Mouse (Mus musculus): ENCODE results near the gene Naa80. TPM values are rescaled to one million over a fixed set of nuclear protein-coding genes. Genes with fewer than 3 reads are reported as not detected.

Naa80 gene
- polyA plus RNA-seq, 1 experiment from 2014 or later, result 19.9 TPM

DNA sequence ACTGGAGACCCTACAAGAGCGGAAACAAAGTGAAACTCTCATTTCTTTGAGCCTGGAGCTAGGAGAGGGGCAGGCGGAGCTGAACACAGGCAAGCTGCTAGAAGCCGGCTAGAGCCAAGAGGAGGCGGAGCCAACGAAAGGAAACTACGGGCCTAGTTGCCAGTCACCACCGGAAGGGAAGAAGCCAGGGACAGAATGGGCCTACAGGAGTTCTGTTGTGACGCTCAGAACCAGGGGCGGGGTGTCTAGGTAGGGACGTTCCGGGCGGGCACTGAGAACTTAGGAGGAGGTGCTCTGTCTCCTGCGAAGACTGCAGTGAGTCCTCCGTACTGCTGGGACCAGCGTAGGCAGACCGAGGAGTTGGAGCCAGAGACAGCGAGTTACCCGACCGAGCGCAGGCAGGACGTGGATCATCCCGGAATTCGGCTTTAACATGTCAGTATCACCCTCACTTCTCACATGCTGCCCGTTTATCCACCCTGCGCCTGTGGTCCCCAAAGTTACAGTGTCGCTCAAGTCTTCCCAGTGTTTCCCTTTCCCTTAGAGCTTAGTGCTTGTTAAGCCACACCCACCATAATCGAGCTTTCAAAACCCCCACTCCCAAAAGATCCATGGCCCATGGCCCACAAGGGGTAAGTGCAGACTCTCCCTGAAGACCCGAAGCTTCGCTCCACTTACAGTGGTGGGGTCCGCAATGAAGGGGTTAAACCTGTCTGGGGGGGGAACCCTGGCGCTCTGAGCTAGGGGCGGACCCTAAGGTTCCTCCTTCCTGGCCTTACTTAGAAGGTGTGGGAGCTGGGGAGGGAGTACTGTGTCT is 2.0 kb downstream of the Naa80 start, which contains the start of gene Hyal3:
Gene Hyal3, plus strand, starts transcription at position 318 of the 817 bp plus-strand sequence.
- peak within 1 kb of the TSS; percentile 92 for H3K27ac ChIP-seq (ENCODE audit: low read length)
- no peaks in the 10 kb centered on the region for H3K9me3 ChIP-seq (ENCODE audit: control insufficient read depth, low read depth, low read length)
- under 1% methylated on average over 32 of the region's 32 CpGs for WGBS
- ATAC-seq (ENCODE audit: insufficient number of reproducible peaks, insufficient read depth, low FRiP score, low read depth), result peak; percentile 71
- H3K4me2 ChIP-seq (replicated peaks; ENCODE audit: low read depth, low read length), result peak within 1 kb of the TSS; percentile 94
- H3K9ac ChIP-seq (replicated peaks; ENCODE audit: low read depth, low read length), result peak within 1 kb of the TSS; percentile 74
- H3K4me3 ChIP-seq (ENCODE audit: low read depth, low read length), result peak within 1 kb of the TSS; percentile 52
- peaks cover 23% of the 10 kb centered on the region for H3K4me1 ChIP-seq (ENCODE audit: control insufficient read depth, insufficient read depth, low read length)
- H3K36me3 ChIP-seq (ENCODE audit: control insufficient read depth, insufficient read depth, low read length), result no peaks in the 10 kb centered on the region; the same call in 1 of the 2 replicates
- no peaks in the 10 kb centered on the region for H3K27me3 ChIP-seq (ENCODE audit: control insufficient read depth, insufficient read depth, low read length)

DNA sequence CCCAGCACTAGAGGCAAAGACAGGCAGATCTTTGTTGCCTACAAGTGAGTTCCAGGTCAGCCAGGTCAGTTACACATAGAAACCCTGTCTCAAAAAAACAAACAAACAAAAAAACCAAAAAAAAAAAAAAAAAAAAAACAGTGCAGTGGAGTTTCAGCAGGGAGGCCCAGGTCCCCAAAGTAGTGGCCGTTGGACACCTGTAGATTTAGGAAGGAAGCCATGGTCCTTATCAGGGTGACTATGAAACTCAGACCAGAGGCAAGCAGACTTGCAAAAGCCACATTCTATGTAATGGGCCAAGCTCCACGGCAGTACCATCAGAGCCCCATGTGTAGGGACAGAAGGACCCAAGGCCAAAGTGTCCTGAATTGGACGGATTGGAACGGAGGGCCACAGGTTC is 2.9 kb downstream of the Naa80 start:
- H3K27me3 ChIP-seq (ENCODE audit: control insufficient read depth, insufficient read depth, low read length), result no peaks in the 10 kb centered on the region
- peak overlapping the region; percentile 52 for H3K4me3 ChIP-seq (ENCODE audit: low read depth, low read length)
- peak overlapping the region; percentile 92; the same call in 1 of the 2 replicates for H3K27ac ChIP-seq (ENCODE audit: low read length)
- H3K9ac ChIP-seq (replicated peaks; ENCODE audit: low read depth, low read length), result peak overlapping the region; percentile 74
- WGBS, result 62% methylated on average over 4 of the region's 4 CpGs
- H3K4me1 ChIP-seq (ENCODE audit: control insufficient read depth, insufficient read depth, low read length), result peaks cover 19% of the 10 kb centered on the region
- H3K4me2 ChIP-seq (replicated peaks; ENCODE audit: low read depth, low read length), result peak overlapping the region; percentile 94
- no peaks in the 10 kb centered on the region for H3K9me3 ChIP-seq (ENCODE audit: control insufficient read depth, low read depth, low read length)
- no peak for ATAC-seq (ENCODE audit: insufficient number of reproducible peaks, insufficient read depth, low FRiP score, low read depth)
- no peaks in the 10 kb centered on the region; the same call in 1 of the 2 replicates for H3K36me3 ChIP-seq (ENCODE audit: control insufficient read depth, insufficient read depth, low read length)

DNA sequence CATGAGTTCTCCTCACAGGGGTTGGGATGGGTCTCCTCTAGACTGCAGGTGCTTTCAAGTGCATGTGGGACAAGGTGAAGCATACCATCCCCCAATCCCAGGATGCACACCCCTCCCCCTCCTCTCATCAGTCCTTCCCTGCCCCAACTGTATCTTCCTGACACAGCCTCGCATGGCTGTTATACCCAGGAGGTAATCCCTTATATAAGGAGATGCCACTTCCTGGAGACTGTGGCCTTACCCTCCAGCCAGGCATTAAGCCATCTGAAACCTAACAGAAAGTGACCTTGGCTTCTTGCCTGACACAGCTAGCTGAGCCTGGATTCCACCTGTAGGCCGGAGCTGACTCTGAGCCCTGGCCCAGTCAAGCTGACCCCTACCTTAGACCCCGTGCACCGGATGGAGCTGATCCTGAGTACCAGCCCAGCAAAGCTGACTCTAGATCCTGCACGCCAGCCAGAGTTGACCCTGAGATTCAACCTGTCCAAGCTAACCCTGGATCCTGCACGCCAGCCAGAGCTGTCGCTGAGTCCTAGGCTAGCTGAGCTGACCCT is 3.9 kb downstream of the Naa80 start:
- H3K9ac ChIP-seq (replicated peaks; ENCODE audit: low read depth, low read length), result no peak overlapping the region
- no peak for ATAC-seq (ENCODE audit: insufficient number of reproducible peaks, insufficient read depth, low FRiP score, low read depth)
- no peak overlapping the region for H3K27ac ChIP-seq (ENCODE audit: low read length)
- H3K36me3 ChIP-seq (ENCODE audit: control insufficient read depth, insufficient read depth, low read length), result no peaks in the 10 kb centered on the region; the same call in 1 of the 2 replicates
- peaks cover 12% of the 10 kb centered on the region; the same call in 1 of the 2 replicates for H3K4me1 ChIP-seq (ENCODE audit: control insufficient read depth, insufficient read depth, low read length)
- no peaks in the 10 kb centered on the region for H3K27me3 ChIP-seq (ENCODE audit: control insufficient read depth, insufficient read depth, low read length)
- H3K4me2 ChIP-seq (replicated peaks; ENCODE audit: low read depth, low read length), result no peak overlapping the region
- WGBS, result 83% methylated on average over 7 of the region's 7 CpGs
- no peaks in the 10 kb centered on the region for H3K9me3 ChIP-seq (ENCODE audit: control insufficient read depth, low read depth, low read length)
- no peak overlapping the region for H3K4me3 ChIP-seq (ENCODE audit: low read depth, low read length)

DNA sequence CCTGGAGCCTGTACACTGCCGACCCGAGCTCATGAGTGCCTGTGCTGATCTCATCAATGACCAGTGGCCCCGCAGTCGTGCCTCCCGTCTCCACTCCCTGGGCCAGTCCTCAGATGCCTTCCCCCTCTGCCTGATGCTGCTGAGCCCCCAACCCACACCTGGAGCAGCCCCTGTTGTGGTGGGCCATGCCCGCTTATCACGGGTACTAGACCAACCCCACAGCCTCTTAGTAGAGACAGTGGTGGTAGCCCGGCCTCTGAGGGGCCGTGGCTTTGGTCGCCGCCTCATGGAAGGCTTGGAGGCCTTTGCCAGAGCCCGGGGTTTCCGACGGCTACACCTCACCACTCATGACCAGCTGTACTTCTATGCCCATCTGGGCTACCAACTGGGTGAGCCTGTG is 4.5 kb downstream of the Naa80 start:
- no peak overlapping the region for H3K4me2 ChIP-seq (replicated peaks; ENCODE audit: low read depth, low read length)
- H3K9ac ChIP-seq (replicated peaks; ENCODE audit: low read depth, low read length), result no peak overlapping the region
- no peak overlapping the region for H3K27ac ChIP-seq (ENCODE audit: low read length)
- H3K36me3 ChIP-seq (ENCODE audit: control insufficient read depth, insufficient read depth, low read length), result no peaks in the 10 kb centered on the region; the same call in 1 of the 2 replicates
- no peaks in the 10 kb centered on the region for H3K27me3 ChIP-seq (ENCODE audit: control insufficient read depth, insufficient read depth, low read length)
- H3K4me1 ChIP-seq (ENCODE audit: control insufficient read depth, insufficient read depth, low read length), result peaks cover 11% of the 10 kb centered on the region
- WGBS, result 90% methylated on average over 14 of the region's 14 CpGs
- H3K9me3 ChIP-seq (ENCODE audit: control insufficient read depth, low read depth, low read length), result no peaks in the 10 kb centered on the region
- no peak for ATAC-seq (ENCODE audit: insufficient number of reproducible peaks, insufficient read depth, low FRiP score, low read depth)
- no peak overlapping the region for H3K4me3 ChIP-seq (ENCODE audit: low read depth, low read length)

DNA sequence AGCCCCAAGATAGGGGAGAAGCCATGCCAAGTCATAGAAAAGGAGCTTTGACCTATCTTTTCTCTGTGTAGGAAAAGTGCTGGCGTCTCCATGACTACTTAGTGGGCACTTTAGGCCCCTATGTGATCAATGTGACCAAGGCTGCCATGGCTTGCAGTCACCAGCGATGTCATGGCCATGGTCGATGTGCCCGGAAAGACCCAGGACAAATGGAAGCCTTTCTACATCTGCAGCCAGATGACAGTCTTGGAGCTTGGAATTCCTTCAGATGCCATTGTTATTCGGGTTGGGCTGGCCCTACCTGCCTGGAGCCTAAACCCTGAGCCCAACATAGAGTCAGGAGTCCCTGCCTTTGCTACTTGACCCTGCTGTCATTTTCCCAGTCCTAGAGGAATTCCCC is 7.8 kb downstream of the Naa80 start:
- 85% methylated on average over 5 of the region's 5 CpGs for WGBS
- no peak for ATAC-seq (ENCODE audit: insufficient number of reproducible peaks, insufficient read depth, low FRiP score, low read depth)
- no peak overlapping the region for H3K27ac ChIP-seq (ENCODE audit: low read length)
- H3K4me1 ChIP-seq (ENCODE audit: control insufficient read depth, insufficient read depth, low read length), result peaks cover 13% of the 10 kb centered on the region
- H3K9ac ChIP-seq (replicated peaks; ENCODE audit: low read depth, low read length), result no peak overlapping the region
- no peak overlapping the region for H3K4me2 ChIP-seq (replicated peaks; ENCODE audit: low read depth, low read length)
- peaks cover 19% of the 10 kb centered on the region for H3K36me3 ChIP-seq (ENCODE audit: control insufficient read depth, insufficient read depth, low read length)
- H3K27me3 ChIP-seq (ENCODE audit: control insufficient read depth, insufficient read depth, low read length), result no peaks in the 10 kb centered on the region
- H3K9me3 ChIP-seq (ENCODE audit: control insufficient read depth, low read depth, low read length), result no peaks in the 10 kb centered on the region
- no peak overlapping the region for H3K4me3 ChIP-seq (ENCODE audit: low read depth, low read length)

DNA sequence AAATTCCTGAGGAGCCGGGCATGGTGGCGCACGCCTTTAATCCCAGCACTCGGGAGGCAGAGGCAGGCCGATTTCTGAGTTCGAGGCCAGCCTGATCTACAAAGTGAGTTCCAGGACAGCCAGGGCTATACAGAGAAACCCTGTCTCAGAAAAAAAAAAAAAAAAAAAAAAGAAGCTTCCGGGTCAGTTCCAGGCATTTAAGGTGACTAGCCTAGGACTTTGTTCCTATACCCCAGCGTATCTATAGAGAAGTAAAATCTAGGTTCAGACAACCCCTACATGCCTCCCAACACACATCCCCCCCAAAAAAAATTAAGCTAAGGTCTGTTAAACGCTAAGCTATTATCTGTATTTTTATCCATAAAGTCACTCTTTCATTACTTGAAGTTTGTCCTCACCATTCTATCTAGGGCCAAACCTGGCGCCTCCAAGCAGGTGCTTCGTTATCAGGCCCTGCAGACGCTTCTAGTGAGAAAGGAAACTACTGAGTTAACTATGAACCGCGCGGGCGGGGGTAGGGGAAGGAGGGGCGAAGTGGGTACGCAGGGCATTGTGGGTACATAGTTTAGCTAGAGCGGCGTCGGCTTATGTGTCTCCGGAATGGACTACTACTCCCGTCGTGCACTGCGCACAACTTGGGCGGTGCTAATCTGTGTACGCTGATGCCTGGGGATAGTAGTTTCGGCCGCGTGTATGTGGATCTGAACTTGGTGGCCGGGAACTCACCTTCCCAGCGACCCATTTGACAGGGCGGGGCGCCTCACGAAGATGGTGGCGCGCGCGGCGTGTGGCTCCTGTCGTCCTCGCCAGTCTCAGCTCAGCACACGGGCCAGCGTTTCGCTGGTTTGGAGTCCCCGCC is 8.5 kb downstream of the Naa80 start, which contains the start of gene Ifrd2:
Gene Ifrd2, plus strand, starts transcription at position 669 of the 859 bp plus-strand sequence.
- peaks cover 10% of the 10 kb centered on the region for H3K4me1 ChIP-seq (ENCODE audit: control insufficient read depth, insufficient read depth, low read length)
- peak within 1 kb of the TSS; percentile 61 for H3K9ac ChIP-seq (replicated peaks; ENCODE audit: low read depth, low read length)
- H3K9me3 ChIP-seq (ENCODE audit: control insufficient read depth, low read depth, low read length), result no peaks in the 10 kb centered on the region
- ATAC-seq (ENCODE audit: insufficient number of reproducible peaks, insufficient read depth, low FRiP score, low read depth), result peak; percentile 98
- H3K36me3 ChIP-seq (ENCODE audit: control insufficient read depth, insufficient read depth, low read length), result peaks cover 26% of the 10 kb centered on the region
- no peak within 1 kb of the TSS for H3K27ac ChIP-seq (ENCODE audit: low read length)
- peak within 1 kb of the TSS; percentile 78 for H3K4me2 ChIP-seq (replicated peaks; ENCODE audit: low read depth, low read length)
- 12% methylated on average over 46 of the region's 46 CpGs for WGBS
- peak within 1 kb of the TSS; percentile 69 for H3K4me3 ChIP-seq (ENCODE audit: low read depth, low read length)
- H3K27me3 ChIP-seq (ENCODE audit: control insufficient read depth, insufficient read depth, low read length), result no peaks in the 10 kb centered on the region

DNA sequence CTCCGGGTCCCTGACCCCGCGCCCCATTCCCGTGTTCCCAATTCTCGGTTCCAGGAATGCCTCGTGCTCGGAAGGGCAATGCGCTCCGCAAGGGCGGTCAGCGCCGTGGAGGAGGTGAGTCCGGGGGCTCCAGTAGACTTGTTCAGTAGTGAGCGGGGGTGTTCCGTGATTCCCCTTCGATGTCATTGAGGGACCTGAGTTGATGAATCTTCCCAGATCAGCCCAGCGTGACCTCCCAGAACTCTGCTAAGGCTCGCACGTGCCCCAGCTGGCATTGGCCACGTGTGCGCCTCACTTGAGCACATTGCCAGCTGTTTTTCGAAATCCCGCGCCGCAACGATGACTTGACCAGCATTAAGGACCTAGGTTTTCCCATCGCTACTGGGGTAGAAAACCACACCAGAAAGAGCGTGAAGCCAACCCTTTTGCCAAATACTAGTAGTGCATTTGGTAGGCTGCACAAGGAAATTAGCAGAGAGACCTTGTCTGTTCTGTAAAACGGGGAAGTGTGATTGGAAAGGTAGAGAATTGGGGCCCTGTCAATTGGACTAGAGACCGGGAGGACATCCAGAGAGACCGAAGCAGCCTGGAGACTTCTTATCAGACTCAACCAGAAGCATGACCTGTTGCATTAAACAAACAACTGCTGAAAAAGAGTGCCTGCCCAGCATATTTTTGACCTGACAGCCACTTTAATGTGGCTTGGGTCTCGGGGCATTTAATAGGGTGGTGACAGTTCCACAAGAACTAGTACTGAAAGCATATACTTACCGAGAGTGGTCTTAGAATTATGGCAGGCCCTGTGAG is 9.3 kb downstream of the Naa80 start:
- WGBS, result 3% methylated on average over 33 of the region's 33 CpGs
- no peak overlapping the region for H3K27ac ChIP-seq (ENCODE audit: low read length)
- peak overlapping the region; percentile 69 for H3K4me3 ChIP-seq (ENCODE audit: low read depth, low read length)
- ATAC-seq (ENCODE audit: insufficient number of reproducible peaks, insufficient read depth, low FRiP score, low read depth), result no peak
- no peaks in the 10 kb centered on the region for H3K9me3 ChIP-seq (ENCODE audit: control insufficient read depth, low read depth, low read length)
- peak overlapping the region; percentile 78 for H3K4me2 ChIP-seq (replicated peaks; ENCODE audit: low read depth, low read length)
- peaks cover 10% of the 10 kb centered on the region for H3K4me1 ChIP-seq (ENCODE audit: control insufficient read depth, insufficient read depth, low read length)
- peak overlapping the region; percentile 61 for H3K9ac ChIP-seq (replicated peaks; ENCODE audit: low read depth, low read length)
- H3K27me3 ChIP-seq (ENCODE audit: control insufficient read depth, insufficient read depth, low read length), result no peaks in the 10 kb centered on the region
- peaks cover 32% of the 10 kb centered on the region for H3K36me3 ChIP-seq (ENCODE audit: control insufficient read depth, insufficient read depth, low read length)
